Mouse (Mus musculus) liver, embryonic 14.5 days (tissue): ENCODE measurements around the gene Hmox2. TPM values are rescaled to one million over a fixed set of nuclear protein-coding genes. Genes with fewer than 3 reads are reported as not detected.

Source experiments
- ATAC-seq: fragments of 200-750 bp; cut with Nextera tagmentation; 2 replicates; pipeline ENCODE4 v1.8.0; 2017; ENCODE audit warnings: moderate number of reproducible peaks, mild to moderate bottlenecking, moderate library complexity; ENCODE audit not compliant: insufficient read depth
- DNase-seq, 3 experiments: peaks; one replicate each; pipeline ENCODE4 v3.0.0-alpha.2; 2012 to 2013; ENCODE audit warnings: low read depth in 3 of 3, low spot score in 3 of 3
- H3K27ac ChIP-seq: fragments of 300-500 bp; sonication (generic); 2 replicates; pipeline ENCODE4 v1.5.1; 2014; ENCODE audit warnings: moderate library complexity, mild to moderate bottlenecking, control low read depth, inconsistent platforms
- H3K27me3 ChIP-seq: fragments of 300-500 bp; sonication (generic); 2 replicates; pipeline ENCODE4 v1.6.1; 2014; ENCODE audit warnings: mild to moderate bottlenecking, low read length, moderate library complexity; ENCODE audit not compliant: control insufficient read depth, insufficient read depth
- H3K36me3 ChIP-seq: fragments of 300-500 bp; sonication (generic); replicated peaks from 2 replicates; pipeline ENCODE4 v1.6.1; 2014; ENCODE audit warnings: low read depth; ENCODE audit not compliant: control insufficient read depth, insufficient read depth
- H3K4me1 ChIP-seq, 2 experiments: fragments of 200-500 bp in 1 of 2; fragments of 300-500 bp in 1 of 2; sonication (generic) in 1 of 2; replicated peaks; 2 replicates each; pipeline ENCODE4 v1.6.1; 2012 to 2014; ENCODE audit warnings: antibody characterized with exemption in 1 of 2, inconsistent platforms in 1 of 2, low read length in 1 of 2; ENCODE audit not compliant: control insufficient read depth in 2 of 2, insufficient read depth in 2 of 2
- H3K4me2 ChIP-seq: fragments of 300-500 bp; sonication (generic); 2 replicates; pipeline ENCODE4 v1.6.1; 2014; ENCODE audit warnings: low read depth, mild to moderate bottlenecking, control low read depth, moderate library complexity
- H3K4me3 ChIP-seq, 2 experiments: fragments of 200-500 bp in 1 of 2; fragments of 300-500 bp in 1 of 2; sonication (generic) in 1 of 2; 2 replicates each; pipeline ENCODE4 v1.5.1; 2012 to 2014; ENCODE audit warnings: low read depth in 2 of 2, low read length in 2 of 2, mild to moderate bottlenecking in 2 of 2, control low read depth in 1 of 2, inconsistent platforms in 1 of 2, moderate library complexity in 1 of 2; ENCODE audit not compliant: insufficient read depth in 1 of 2
- H3K9ac ChIP-seq: fragments of 300-500 bp; sonication (generic); replicated peaks from 2 replicates; pipeline ENCODE4 v1.6.1; 2014; ENCODE audit warnings: mild to moderate bottlenecking, control low read depth, moderate library complexity
- H3K9me3 ChIP-seq: fragments of 300-500 bp; sonication (generic); 2 replicates; pipeline ENCODE4 v1.6.1; 2016; ENCODE audit warnings: low read length, mixed read lengths; ENCODE audit not compliant: control insufficient read depth
- CTCF ChIP-seq: IDR thresholded peaks from 2 replicates; pipeline ENCODE4 v1.5.1; 2016; ENCODE audit warnings: antibody characterized with exemption, low read depth, control low read depth
- EP300 ChIP-seq: IDR thresholded peaks from 2 replicates; pipeline ENCODE4 v1.6.1; 2016; ENCODE audit warnings: antibody characterized with exemption, low read depth
- WGBS: fragments of 180-500 bp; shearing (Covaris S2); extraction: QIAGEN DNeasy Blood & Tissue Kit; methylation state at CpG from one replicate; pipeline ENCODE4 v1.1.7; 2014; ENCODE audit not compliant: insufficient replicate concordance; 5-methylcytosine and 5-hydroxymethylcytosine counted together
- polyA plus RNA-seq, 2 experiments: library from polyadenylated mRNA; depleted of rRNA in 1 of 2; stranded (reverse) in 1 of 2; unstranded in 1 of 2; fragments of >200 nt; fragmentation: Nextera tagmentation in 1 of 2; extraction: Ambion mirVana in 1 of 2; gene quantifications; 2 replicates each; pipeline versions ENCODE4 v1.2.1 to v1.2.3; 2012 to 2014

The Hmox2 gene
- polyA plus RNA-seq, 2 experiments, result 20.8 to 37.4 TPM

DNA sequence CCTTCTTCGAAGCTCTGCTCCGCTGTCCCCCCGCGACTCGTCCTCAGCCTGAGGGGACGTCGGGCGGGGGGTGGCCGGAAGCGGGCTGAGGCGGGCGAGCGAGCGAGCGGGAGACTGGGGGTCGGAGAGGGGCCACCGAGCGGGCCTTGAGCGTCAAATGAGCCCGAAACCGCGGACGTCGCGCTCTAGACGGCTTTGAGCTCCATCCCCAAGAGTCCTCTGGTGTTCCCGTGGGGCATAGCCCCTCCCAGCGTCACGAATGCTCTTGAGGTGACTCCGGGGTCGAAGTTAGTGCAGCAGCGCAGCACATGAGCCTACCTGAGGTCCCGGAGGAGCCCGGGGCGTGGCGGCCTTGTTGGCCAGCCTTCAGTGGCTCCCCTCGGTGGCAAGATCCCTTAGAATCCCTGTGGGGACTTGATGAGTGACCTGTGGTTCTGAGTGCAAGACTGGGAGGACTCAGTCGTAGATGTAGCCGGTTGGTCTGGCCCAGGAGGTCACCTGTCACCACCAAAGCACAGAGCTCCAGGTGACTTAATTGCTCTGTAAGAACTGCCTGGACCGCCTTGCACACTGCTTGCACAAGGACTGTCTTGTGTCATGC, 467 bp downstream of the Hmox2 start:
- DNase-seq (peak in 2 of 3 experiments; percentile 26 to 35), ATAC-seq (peak; percentile 79)
- Histone ChIP-seq H3K4me3 (peak overlapping the region; percentile 82 to 93), H3K27me3 (no peaks in the 10 kb centered on the region), H3K9me3 (no peaks in the 10 kb centered on the region), H3K36me3 (no peaks in the 10 kb centered on the region), H3K4me2 (peak overlapping the region; percentile 97), H3K9ac (peak overlapping the region; percentile 91), H3K4me1 (peaks cover 5 to 27% of the 10 kb centered on the region in 2 experiments), H3K27ac (peak overlapping the region; percentile 12)
- under 1% methylated on average over 40 of the region's 40 CpGs for WGBS
- no peak for TF ChIP-seq EP300
- peak; percentile 27; the same call in 1 of the 2 replicates for TF ChIP-seq CTCF

DNA sequence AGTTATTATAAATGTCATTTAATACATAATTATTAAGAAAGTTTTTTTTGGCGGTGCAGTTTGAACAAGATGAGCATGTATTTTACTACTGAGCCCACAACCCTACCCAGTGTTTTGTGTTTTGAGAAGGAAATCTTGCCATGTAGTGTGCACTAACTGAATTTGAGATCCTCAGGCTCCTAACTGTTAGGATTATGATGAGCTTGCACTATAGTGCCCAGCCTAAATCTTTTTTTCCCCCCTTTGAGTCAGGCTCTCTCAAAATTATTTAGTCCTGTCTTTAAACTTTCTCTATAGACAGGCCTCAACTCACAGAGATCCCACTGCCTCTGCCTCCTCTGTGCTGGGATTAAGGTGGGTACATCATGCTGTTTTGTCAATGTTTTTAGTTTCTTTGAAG, 1.4 kb downstream of the Hmox2 start:
- Histone ChIP-seq H3K27ac (no peak overlapping the region), H3K9me3 (no peaks in the 10 kb centered on the region), H3K4me3 (peak overlapping the region in 1 of 2 experiments; percentile 93; a peak in 2 of 4 replicates), H3K36me3 (no peaks in the 10 kb centered on the region), H3K4me2 (peak overlapping the region; percentile 97), H3K4me1 (peaks cover 5 to 18% of the 10 kb centered on the region in 2 experiments), H3K9ac (no peak overlapping the region), H3K27me3 (no peaks in the 10 kb centered on the region)
- no peak for ATAC-seq
- WGBS, result 76% methylated on average over 1 of the region's 1 CpGs
- DNase-seq, result no peak
- TF ChIP-seq EP300 (no peak), CTCF (no peak)

DNA sequence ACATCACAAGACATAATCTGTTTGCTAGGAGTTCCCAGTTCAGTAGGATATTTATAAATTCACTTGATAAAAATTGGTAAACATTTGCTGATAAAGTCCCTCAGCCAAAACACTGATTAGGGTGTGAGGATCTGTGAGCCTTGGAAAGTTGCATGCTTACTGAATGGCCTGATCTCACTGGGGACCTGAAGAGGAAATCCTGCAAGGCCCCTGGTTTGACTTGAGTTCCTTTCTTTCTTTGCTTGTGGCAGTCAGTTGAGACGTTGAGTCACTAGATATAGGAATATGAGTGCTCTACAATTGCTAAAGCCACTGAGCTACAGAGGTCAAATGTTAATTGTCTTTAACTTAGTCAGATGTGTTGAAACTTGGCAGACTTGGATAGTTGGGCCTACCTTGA, 1.8 kb downstream of the Hmox2 start:
- H3K27ac ChIP-seq, result no peak overlapping the region
- WGBS, result 14% methylated on average over 1 of the region's 1 CpGs
- DNase-seq, result no peak

DNA sequence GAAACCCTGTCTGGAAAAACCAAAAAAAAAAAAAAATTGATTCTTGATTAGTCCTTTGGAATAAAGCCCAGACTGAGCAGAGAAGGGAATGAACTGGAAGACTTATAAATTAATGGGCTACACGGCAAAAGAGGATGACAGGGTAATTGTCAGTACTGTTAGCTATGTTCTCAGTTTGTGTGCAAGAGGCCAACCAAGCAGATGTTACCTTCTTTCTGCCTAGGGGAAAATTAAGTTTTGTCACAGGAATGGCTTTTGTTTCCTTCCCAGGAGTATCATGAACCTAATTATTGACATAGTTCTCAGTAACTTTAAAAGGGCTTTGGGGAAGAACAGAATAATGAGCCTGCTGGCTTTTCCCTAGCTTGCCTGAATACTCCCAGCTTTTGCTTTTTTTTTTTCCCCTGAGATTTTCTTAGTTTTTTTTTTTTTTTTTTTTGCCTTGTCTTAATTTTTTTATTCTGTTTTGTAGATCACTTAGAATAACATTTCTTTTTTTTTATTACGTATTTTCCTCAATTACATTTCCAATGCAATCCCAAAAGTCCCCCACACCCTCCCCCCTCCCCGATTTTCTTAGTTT, 4.7 kb downstream of the Hmox2 start:
- Histone ChIP-seq H3K27me3 (no peaks in the 10 kb centered on the region), H3K9ac (no peak overlapping the region), H3K4me3 (no peak overlapping the region), H3K4me2 (no peak overlapping the region), H3K4me1 (peaks cover 5 to 10% of the 10 kb centered on the region in 2 experiments), H3K36me3 (no peaks in the 10 kb centered on the region), H3K9me3 (no peaks in the 10 kb centered on the region), H3K27ac (no peak overlapping the region)
- DNase-seq (no peak), ATAC-seq (no peak)
- no peak for TF ChIP-seq CTCF
- no peak for TF ChIP-seq EP300
- 70% methylated on average over 3 of the region's 3 CpGs for whole genome bisulfite sequencing

More for the DNA sequence above, 1.8 kb downstream of the Hmox2 start:
- TF ChIP-seq CTCF (no peak), EP300 (no peak)
- H3K4me1 ChIP-seq, result peaks cover 5 to 14% of the 10 kb centered on the region in 2 experiments
- H3K4me2 ChIP-seq, result peak overlapping the region; percentile 97
- no peaks in the 10 kb centered on the region for H3K9me3 ChIP-seq
- no peak overlapping the region for H3K9ac ChIP-seq
- ATAC-seq, result no peak
- no peak overlapping the region for H3K4me3 ChIP-seq
- H3K36me3 ChIP-seq, result no peaks in the 10 kb centered on the region
- no peaks in the 10 kb centered on the region for H3K27me3 ChIP-seq

DNA sequence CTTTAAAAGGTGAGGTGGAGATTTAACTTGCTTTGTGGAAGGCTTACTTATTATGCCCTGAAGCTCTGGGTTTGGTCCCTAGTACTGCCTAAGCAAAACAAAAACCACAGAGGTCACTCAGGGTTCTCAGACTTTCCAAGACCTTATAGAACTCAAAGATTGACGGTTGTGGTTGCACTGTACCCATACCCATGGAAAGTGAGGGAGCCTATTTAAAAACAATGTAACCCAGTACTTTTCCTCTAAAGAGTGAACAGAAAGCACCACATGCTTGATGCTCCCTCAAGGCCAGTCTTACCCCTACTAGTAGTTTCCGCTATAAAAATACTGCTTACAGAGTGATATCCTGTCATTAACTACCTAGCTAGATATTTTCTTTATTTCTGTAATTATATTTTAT, 10.1 kb downstream of the Hmox2 start:
- ATAC-seq (no peak), DNase-seq (no peak)
- H3K4me3 ChIP-seq, result no peak overlapping the region
- H3K4me2 ChIP-seq, result no peak overlapping the region
- WGBS, result 58% methylated on average over 2 of the region's 2 CpGs
- TF ChIP-seq EP300 (no peak), CTCF (no peak)
- H3K9ac ChIP-seq, result no peak overlapping the region
- no peak overlapping the region for H3K27ac ChIP-seq
- no peaks in the 10 kb centered on the region for H3K4me1 ChIP-seq
- H3K36me3 ChIP-seq, result no peaks in the 10 kb centered on the region
- no peaks in the 10 kb centered on the region for H3K9me3 ChIP-seq
- H3K27me3 ChIP-seq, result no peaks in the 10 kb centered on the region
